Mouse (Mus musculus): ENCODE measurements around the gene Gchfr. TPM values are rescaled to one million over a fixed set of nuclear protein-coding genes. Genes with fewer than 3 reads are reported as not detected.

Gene Gchfr
- not detected for total RNA-seq (2021)

- DNase-seq = peak in 1 of 2 experiments; percentile 16
Observed at GRCm38 (mm10) chr2:119166901-119167865, at the start of gene Gchfr. Gene Gchfr (plus strand): TSS chr2:119167773.

DNA sequence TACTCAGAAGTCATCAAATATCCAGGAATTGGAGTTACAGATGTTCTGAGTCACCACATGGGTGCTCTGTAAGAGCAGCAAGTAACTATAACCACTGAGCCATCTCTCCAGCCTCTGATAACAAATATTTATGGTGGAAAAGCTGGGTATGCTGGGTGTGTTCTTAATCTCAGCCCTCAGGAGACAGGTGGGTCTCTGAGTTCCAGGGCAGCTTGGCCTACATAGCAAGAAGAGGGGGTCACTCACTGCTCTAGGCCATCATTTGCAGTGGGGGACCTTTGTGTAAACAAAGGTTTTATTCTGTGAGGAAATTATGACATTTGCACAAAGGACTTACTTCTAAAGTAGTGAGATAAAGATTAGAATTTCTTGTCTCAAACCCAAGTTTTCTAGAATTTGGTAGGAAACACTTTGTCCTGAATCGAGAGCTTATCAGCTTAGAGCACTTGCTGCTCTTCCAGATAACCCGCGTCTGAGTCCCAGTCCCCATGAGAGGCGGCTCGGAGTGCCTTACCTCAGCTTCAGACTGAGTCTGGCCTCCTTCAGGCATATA lies 31.2 kb upstream of the Gchfr start:
- no peak for DNase-seq

- DNase-seq = no peak
Observed at GRCm38 (mm10) chr2:119145199-119145598, 22.4 kb upstream of the Gchfr start.

DNA sequence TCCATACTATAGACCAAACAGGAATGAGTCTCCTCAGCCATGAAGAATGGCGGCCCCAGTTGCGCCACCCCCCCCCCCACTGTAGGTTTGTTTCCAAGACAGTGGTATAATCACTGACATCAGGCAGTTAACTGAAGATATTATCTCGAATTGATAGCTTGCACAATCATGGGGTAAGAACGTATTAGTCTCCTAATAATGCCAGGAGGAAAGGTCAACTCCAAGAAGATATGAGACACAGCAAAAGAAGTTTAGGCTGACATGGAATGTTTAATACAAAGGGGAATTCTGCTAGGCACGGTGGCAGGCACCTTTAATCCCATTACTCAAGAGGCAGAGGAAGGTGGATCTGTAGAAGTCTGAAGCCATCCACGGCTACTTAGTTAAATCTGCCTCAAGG lies 21.1 kb upstream of the Gchfr start:
- DNase-seq = no peak

- DNase-seq = no peak
Observed at GRCm38 (mm10) chr2:119147160-119147678, 20.4 kb upstream of the Gchfr start.

DNA sequence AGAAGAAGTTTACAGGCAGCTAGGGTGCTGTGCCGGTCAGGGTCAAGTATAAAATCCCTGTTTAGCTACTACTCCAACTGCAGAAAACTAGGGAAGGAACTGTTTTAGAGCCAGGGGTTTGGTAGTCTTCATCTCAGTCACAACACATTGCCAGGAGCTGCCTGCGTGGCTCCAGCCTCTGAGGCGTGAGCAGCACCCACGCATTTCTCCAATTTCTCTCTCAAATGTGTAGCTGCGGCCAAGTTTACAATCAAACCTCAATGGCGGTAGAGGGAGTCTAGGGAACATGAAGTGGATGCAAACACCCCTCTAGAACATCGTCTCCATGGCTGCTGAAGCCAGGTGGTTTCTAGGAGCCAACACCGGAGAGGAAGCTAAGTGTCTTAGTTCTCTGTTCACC lies 19.8 kb upstream of the Gchfr start:
- DNase-seq = no peak

DNA sequence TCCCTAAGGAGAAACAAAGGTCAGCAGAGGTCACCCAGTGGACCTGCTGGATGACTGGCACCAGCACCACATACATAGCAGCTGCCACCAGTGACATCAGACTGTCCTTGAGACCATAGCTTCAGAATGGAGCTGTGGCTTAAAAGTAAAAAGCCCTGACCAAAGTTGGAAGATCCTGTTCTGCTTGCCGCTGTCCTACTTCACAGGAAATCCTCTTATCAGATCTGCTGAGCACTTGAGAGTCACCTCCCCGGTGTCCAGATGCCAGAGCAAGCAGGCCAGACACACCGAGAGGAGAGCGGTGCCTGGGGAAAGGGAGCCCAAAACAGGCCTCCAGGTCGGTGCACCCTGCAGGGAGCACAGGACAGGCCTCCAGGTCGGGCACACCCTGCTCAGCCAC lies 15.3 kb upstream of the Gchfr start:
- no peak for DNase-seq

GRCm38 (mm10) chr2:119154683-119155082 lies 12.9 kb upstream of the Gchfr start:
- no peak for DNase-seq

DNA sequence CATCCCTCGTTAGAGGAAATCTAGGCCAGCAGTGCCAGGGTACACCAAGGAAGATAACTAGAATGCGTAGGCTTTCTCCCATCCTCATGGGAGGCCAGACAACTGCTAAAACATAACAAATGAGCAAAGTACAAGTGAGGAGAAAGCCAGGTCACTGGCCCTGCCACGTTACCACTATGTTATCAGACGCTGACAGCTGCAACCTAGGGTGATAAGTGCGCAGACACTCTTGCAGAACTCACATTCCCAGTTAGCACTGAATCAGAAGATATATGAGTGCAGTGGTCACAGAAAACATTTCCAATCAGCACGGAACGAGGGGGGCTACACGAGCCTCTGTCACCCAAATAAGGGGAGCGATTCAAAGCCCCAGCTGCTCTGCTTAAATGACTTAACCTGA lies 12.2 kb upstream of the Gchfr start:
- no peak for DNase-seq

- DNase-seq = peak; percentile 7 to 17
Observed at GRCm38 (mm10) chr2:119156081-119156680, 11.4 kb upstream of the Gchfr start.

- peak; percentile 94 to 96 for DNase-seq
Observed at GRCm38 (mm10) chr2:119156681-119157572, 10.6 kb upstream of the Gchfr start, which contains the start of gene Rmdn3. Gene Rmdn3 (minus strand): TSS chr2:119157034.

GRCm38 (mm10) chr2:119157836-119158235 lies 9.7 kb upstream of the Gchfr start:
- DNase-seq = no peak

DNA sequence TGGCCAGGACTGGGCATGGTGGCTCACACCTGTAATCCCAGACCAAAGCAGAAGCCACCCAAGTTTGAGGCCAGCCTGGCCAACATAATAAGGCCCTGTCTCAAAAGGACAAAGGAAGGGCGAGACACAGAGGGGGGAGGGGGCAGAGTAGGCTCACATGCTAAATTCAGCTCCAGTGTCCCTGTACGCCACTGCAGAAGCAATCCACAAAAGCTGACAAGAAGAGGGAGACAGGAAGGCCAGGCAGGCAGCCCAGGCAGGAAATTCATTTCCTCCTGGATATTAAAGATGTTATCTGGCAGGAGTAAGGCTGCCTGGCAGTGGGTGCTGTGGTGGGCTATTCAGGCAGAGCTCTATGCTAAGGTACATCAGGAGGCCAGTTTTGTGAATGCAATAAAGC lies 6.3 kb upstream of the Gchfr start:
- no peak for DNase-seq

DNA sequence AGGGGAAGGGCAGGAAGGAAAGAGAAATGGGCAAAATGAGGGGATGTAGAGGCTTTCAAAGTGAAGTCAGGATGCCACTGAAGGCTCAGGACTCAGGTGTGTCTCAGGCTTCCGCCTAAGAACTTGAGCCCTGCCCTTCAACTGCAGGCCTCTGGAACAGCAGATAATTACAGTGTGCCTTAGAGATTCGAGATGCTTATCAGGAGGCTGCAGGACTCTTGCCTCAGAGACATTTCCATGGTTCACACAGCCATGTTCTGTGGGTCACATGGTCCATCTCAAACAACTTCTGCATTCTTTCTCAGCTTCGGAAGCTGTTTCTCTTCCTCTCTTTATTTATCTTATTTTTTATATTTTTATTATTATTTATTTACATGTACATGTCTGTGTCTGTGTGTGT lies 4.4 kb upstream of the Gchfr start:
- no peak for DNase-seq

GRCm38 (mm10) chr2:119163999-119164398 lies 3.6 kb upstream of the Gchfr start:
- no peak for DNase-seq

DNA sequence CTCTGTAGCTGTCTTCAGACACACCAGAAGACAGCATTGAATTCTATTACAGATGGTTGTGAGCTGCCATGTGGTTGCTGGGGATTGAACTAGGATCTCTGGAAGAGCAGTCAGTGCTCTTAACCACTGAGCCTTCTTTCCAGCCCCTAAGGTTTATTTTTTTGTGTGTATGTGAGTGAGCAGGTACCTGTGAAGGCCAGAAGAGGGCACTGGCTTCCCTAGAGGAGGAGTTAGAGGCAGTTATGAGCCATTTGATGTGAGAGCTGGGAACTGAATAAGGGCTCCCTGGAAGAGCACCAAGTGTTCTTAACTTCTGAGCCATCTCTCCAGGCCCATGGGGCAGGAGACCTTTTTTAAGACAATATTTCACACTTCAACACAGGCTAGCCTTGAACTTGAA lies 2.2 kb upstream of the Gchfr start:
- no peak for DNase-seq

- DNase-seq = no peak
Observed at GRCm38 (mm10) chr2:119167866-119168256, 288 bp downstream of the Gchfr start.

GRCm38 (mm10) chr2:119170282-119170681 lies 2.7 kb downstream of the Gchfr start:
- DNase-seq = no peak

- DNase-seq = no peak
Observed at GRCm38 (mm10) chr2:119171574-119171973, 4.0 kb downstream of the Gchfr start.

- no peak for DNase-seq
Observed at GRCm38 (mm10) chr2:119172446-119172845, 4.9 kb downstream of the Gchfr start.

DNA sequence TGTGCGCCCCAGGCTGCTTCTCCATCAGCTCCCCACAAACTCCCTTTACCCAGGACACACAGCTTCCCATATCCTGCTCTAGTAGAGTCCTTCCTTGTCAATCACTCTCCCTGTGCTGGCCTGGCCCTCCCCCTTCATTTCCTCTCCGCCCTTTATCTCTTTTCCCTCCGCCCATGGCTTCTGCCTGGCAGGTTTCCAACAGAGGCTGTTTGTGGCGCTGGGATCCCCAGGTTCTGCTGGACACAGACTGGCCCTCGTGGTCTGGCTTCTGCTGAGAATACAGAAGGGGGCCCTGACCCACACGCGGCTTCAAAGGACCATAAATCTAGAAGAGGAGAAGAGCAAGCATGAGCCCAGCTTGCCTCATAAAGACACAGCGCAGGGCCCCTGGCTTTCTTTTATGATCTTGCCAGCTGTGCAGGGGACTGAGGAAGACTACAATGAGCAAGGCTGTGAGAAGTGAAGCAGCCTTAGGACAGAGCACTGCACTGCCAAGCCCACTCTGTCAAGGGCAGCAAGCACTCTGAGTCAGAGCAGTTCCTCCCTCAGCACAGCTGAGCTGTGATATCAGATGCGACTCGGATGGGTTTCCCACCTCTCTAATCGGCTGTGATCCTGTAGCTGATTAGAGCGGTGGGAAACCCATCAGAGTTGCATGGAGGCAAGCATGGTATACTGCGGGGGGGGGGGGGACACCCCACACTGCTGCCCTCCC lies 5.4 kb downstream of the Gchfr start:
- peak in 1 of 2 experiments; percentile 9 for DNase-seq
